Mouse (Mus musculus) myocyte (in vitro differentiated cells): Measurements from ENCODE around the gene 4930469K13Rik.

ENCODE experiments used
- MYOG ChIP-seq, 3 experiments: IDR thresholded peaks; one replicate each; pipeline ENCODE4 v1.6.1; 2011; ENCODE audit warnings: control low read depth in 2 of 3, low read depth in 2 of 3, mild to moderate bottlenecking in 2 of 3; ENCODE audit not compliant: insufficient read length in 2 of 3, control insufficient read depth in 1 of 3, insufficient read depth in 1 of 3
- USF1 ChIP-seq: IDR thresholded peaks from one replicate; pipeline ENCODE4 v1.6.1; 2011; ENCODE audit warnings: low read depth, mild to moderate bottlenecking, control low read depth, moderate library complexity

DNA sequence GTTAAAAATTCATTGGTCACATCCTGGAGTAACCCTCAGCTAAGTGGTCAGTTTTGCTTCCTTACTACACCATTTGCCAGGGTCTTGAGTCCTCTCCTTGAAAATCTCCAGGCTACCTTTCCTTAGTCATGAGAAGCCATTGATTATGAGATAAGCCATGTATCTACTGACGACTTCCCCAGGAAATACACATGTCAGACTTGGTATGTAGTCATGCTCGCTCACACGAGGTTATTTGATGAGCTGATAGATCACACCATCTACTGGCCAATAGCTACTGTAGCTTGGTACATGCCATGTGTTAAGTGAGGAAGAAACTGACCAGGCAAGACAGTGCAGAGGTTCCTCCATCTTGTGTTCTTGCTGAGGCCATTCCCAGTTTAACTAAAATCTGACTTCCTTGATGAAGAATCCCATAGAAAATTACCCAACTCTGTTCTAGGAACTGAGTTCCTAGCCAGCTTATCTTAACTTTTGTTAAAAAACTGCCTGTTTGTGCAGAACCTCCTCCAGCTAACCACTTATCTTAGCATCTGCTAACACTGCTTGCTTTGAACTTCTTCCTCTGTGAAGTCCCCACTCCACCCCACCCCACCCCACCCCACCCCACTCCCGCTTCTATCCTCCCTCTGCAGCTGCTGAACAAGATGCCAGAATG lies 158.8 kb downstream of the 4930469K13Rik start:
- no peak for TF ChIP-seq USF1
- TF ChIP-seq MYOG (IDR thresholded peaks at IDR 0.05; ENCODE audit: control insufficient read depth in 1 of 3, insufficient read depth in 1 of 3, insufficient read length in 2 of 3, low read depth in 2 of 3): no peak
